Mouse (Mus musculus) myocyte (in vitro differentiated cells): Measurements from ENCODE around the gene Rbm11. TPM values are rescaled to one million over a fixed set of nuclear protein-coding genes. Genes with fewer than 3 reads are reported as not detected.

Source experiments
- H3K27me3 ChIP-seq: one replicate; pipeline ENCODE4 v1.6.1; 2011; ENCODE audit not compliant: control insufficient read depth, insufficient read depth, insufficient read length
- H3K36me3 ChIP-seq: one replicate; pipeline ENCODE4 v1.6.1; 2011; ENCODE audit not compliant: control insufficient read depth, insufficient read depth
- H3K4me2 ChIP-seq: one replicate; pipeline ENCODE4 v1.6.1; 2011; ENCODE audit warnings: low read depth, control low read depth
- H3K4me3 ChIP-seq: one replicate; pipeline ENCODE4 v1.5.1; 2011; ENCODE audit warnings: mild to moderate bottlenecking, control low read depth, moderate library complexity
- H3K79me2 ChIP-seq: one replicate; pipeline ENCODE4 v1.6.1; 2011; ENCODE audit not compliant: control insufficient read depth, insufficient read depth
- H3ac ChIP-seq: one replicate; pipeline ENCODE4 v1.6.1; 2011; ENCODE audit not compliant: control insufficient read depth, insufficient read length
- POLR2AphosphoS2 ChIP-seq: IDR thresholded peaks from one replicate; pipeline ENCODE4 v1.6.1; 2011; ENCODE audit warnings: low read depth, control low read depth; ENCODE audit not compliant: insufficient read length
- polyA plus RNA-seq: library from polyadenylated mRNA; unstranded; fragments of >200 nt; fragmentation: generic; extraction: Trizol; gene quantifications from one replicate; pipeline ENCODE4 v1.2.1, GENCODE M21; 2012; ENCODE audit warnings: missing spikeins

Gene Rbm11
- polyA plus RNA-seq, 1 experiment = 0.12 TPM

DNA sequence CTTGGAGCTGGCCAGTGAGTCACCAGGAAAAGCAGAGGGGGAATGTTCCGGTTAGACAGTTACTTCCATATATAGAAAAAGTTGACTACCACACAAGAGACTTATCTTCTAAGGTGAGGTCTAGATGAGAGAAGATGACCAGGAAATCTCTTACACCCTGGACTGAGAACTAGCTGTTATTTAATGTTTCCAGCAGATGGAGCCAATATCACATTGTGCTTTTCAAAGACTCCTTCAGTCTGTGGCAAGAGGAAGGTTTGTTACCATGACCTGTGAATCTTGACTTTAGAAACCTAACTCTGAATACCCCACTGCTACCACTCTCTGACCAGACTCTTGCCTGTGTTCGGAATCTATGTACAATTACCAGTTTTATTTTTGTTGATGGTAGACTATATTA lies 35.2 kb downstream of the Rbm11 start:
- TF ChIP-seq POLR2AphosphoS2 = no peak
- no peak overlapping the region for H3K4me2 ChIP-seq
- H3K79me2 ChIP-seq = no peaks in the 10 kb centered on the region
- no peak overlapping the region for H3K4me3 ChIP-seq
- no peak overlapping the region for H3ac ChIP-seq
- H3K36me3 ChIP-seq = no peaks in the 10 kb centered on the region
- H3K27me3 ChIP-seq = no peaks in the 10 kb centered on the region

Other genes starting within 250 kb of the Rbm11 start
- gene Lipi, start 6.8 kb upstream of the Rbm11 start, polyA plus RNA-seq = not detected
- gene Hspa13, start 174.3 kb downstream of the Rbm11 start, polyA plus RNA-seq = 6.0 TPM